Mouse (Mus musculus) midbrain, embryonic 16.5 days (tissue): ENCODE data around the gene Natd1. TPM values are rescaled to one million over a fixed set of nuclear protein-coding genes. Genes with fewer than 3 reads are reported as not detected.

Experiments used
- polyA plus RNA-seq: library from polyadenylated mRNA; unstranded; fragments of >200 nt; fragmentation: Nextera tagmentation; extraction: Ambion mirVana; gene quantifications from 2 replicates; pipeline ENCODE4 v1.2.1, GENCODE M21; 2015

Natd1 gene
- polyA plus RNA-seq, 1 experiment from 2014 or later, result 26.5 TPM

Other genes with a start within 250 kb of the Natd1 start
- gene Llgl1, start 215.0 kb downstream of the Natd1 start, polyA plus RNA-seq, result 44.4 and 46.8 TPM in 2 replicates
- gene Flii, start 187.5 kb downstream of the Natd1 start, polyA plus RNA-seq, result 78.5 and 79.2 TPM in 2 replicates
- 23.6 and 24.6 TPM in 2 replicates for gene Mief2, start 186.4 kb downstream of the Natd1 start, polyA plus RNA-seq
- 8.0 and 8.4 TPM in 2 replicates for gene Top3a, start 137.4 kb downstream of the Natd1 start, polyA plus RNA-seq
- gene Smcr8, start 137.2 kb downstream of the Natd1 start, polyA plus RNA-seq, result 6.0 and 6.4 TPM in 2 replicates
- 4.2 and 5.5 TPM in 2 replicates for gene Shmt1, start 103.0 kb downstream of the Natd1 start, polyA plus RNA-seq
- gene Dhrs7b, start 84.1 kb downstream of the Natd1 start, polyA plus RNA-seq, result 32.3 and 33.5 TPM in 2 replicates
- 53.5 and 54.5 TPM in 2 replicates for gene Tmem11, start 35.5 kb downstream of the Natd1 start, polyA plus RNA-seq
- gene Map2k3, start 17.3 kb upstream of the Natd1 start, polyA plus RNA-seq, result 27.1 and 29.5 TPM in 2 replicates
- 3.8 TPM in 2 replicates for gene Kcnj12, start 107.8 kb upstream of the Natd1 start, polyA plus RNA-seq
- 0.94 and 1.2 TPM in 2 replicates for gene Tnfrsf13b, start 212.0 kb upstream of the Natd1 start, polyA plus RNA-seq